Mouse (Mus musculus) neural tube, embryonic 12.5 days (tissue): ENCODE measurements around the gene Wdr24. TPM values are rescaled to one million over a fixed set of nuclear protein-coding genes. Genes with fewer than 3 reads are reported as not detected.

Experiments
- ATAC-seq: fragments of 200-750 bp; cut with Nextera tagmentation; 2 replicates; pipeline ENCODE4 v1.8.0; 2017; ENCODE audit warnings: low read depth, mild to moderate bottlenecking, moderate TSS enrichment, moderate library complexity; ENCODE audit not compliant: low FRiP score
- H3K27ac ChIP-seq: fragments of 300-500 bp; sonication (generic); 2 replicates; pipeline ENCODE4 v1.5.1; 2016
- H3K27me3 ChIP-seq: fragments of 300-500 bp; sonication (generic); replicated peaks from 2 replicates; pipeline ENCODE4 v1.6.1; 2016; ENCODE audit warnings: mild to moderate bottlenecking
- H3K36me3 ChIP-seq: fragments of 300-500 bp; sonication (generic); 2 replicates; pipeline ENCODE4 v1.6.1; 2016; ENCODE audit warnings: mild to moderate bottlenecking
- H3K4me1 ChIP-seq: fragments of 300-500 bp; sonication (generic); 2 replicates; pipeline ENCODE4 v1.6.1; 2016
- H3K4me2 ChIP-seq: fragments of 300-500 bp; sonication (generic); replicated peaks from 2 replicates; pipeline ENCODE4 v1.6.1; 2016; ENCODE audit warnings: mild to moderate bottlenecking
- H3K4me3 ChIP-seq: fragments of 300-500 bp; sonication (generic); 2 replicates; pipeline ENCODE4 v1.5.1; 2016
- H3K9ac ChIP-seq: fragments of 300-500 bp; sonication (generic); 2 replicates; pipeline ENCODE4 v1.6.1; 2016; ENCODE audit warnings: mild to moderate bottlenecking
- H3K9me3 ChIP-seq: fragments of 300-500 bp; sonication (generic); 2 replicates; pipeline ENCODE4 v1.6.1; 2016; ENCODE audit warnings: mild to moderate bottlenecking
- WGBS: fragments of 180-500 bp; shearing (Covaris S2); methylation state at CpG from one replicate; pipeline ENCODE4 v1.1.7; 2016; 5-methylcytosine and 5-hydroxymethylcytosine counted together
- polyA plus RNA-seq: library from polyadenylated mRNA; unstranded; fragments of >200 nt; fragmentation: Nextera tagmentation; extraction: Ambion mirVana; gene quantifications from 2 replicates; pipeline ENCODE4 v1.2.1, GENCODE M21; 2016

The Wdr24 gene
- 27.6 and 28.6 TPM in 2 replicates for polyA plus RNA-seq

DNA sequence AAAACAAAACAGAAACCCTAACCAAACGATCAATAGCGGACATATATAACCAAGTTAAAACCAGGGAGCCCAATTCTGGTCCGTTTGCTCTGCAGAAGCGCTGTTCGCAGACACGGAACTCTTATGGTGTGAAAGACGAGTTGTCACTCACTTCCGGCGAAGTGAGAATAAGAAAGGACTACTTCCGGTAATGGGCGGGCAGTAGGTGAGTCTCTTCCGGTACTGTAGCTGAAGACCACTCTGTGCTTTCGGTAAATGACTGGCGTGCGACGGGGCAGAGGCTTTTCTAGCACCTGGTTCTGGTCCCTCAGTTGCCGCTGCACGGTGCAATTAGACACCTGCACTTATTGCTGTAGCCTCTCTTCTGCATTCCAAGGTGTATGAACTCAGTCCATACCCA, at the start of gene Wdr24:
Gene Wdr24 (plus strand): TSS at position 176 of the 400 bp plus-strand sequence.
- Histone ChIP-seq H3K36me3 (peaks cover 34% of the 10 kb centered on the region), H3K4me3 (peak within 1 kb of the TSS; percentile 53), H3K4me1 (peaks cover 47% of the 10 kb centered on the region), H3K9me3 (no peaks in the 10 kb centered on the region), H3K9ac (peak within 1 kb of the TSS; percentile 73), H3K27ac (no peak within 1 kb of the TSS), H3K4me2 (peak within 1 kb of the TSS; percentile 82), H3K27me3 (peaks cover 23% of the 10 kb centered on the region)
- ATAC-seq = no peak
- under 1% methylated on average over 18 of the region's 18 CpGs for WGBS

DNA sequence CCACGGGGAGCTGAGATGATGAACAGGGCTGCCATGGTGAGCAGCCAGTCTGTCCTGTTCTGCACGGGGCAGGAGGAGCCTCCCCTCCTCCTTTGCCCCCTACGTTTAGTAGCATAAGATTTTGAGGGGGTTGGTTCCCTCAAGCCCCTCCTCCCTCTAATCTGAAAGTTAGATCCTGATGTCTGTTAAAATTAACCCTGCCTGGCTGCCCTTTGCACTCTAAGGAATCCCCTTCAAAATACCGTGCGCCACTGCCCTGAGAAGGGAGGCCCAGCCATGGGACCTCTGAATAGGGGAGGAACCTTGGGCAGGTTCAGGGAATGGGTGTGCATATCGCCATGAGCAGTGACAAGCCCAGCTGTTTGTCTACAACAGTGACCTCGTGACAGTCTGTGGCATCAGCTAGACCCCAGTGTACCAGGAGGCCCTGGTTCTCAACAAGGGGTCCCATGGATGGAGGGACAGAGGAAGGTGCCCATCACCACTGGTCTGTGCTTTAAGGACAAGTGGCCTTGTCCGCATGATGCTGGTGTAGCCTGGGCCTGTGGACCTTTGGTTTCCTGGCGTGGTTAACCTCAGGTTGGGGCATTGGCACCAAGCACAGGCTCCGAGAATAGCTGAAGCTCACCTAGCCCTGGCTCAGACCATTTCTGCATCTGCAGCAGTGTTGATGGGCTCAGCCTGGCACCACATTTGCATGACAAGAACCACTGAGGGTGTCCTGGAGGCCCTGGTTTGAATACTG, 47.9 kb upstream of the Wdr24 start:
- H3K9me3 ChIP-seq = no peaks in the 10 kb centered on the region
- H3K27ac ChIP-seq = no peak overlapping the region
- peaks cover 11% of the 10 kb centered on the region for H3K4me1 ChIP-seq
- no peak overlapping the region for H3K4me2 ChIP-seq
- WGBS = 86% methylated on average over 10 of the region's 10 CpGs
- H3K9ac ChIP-seq = no peak overlapping the region
- H3K4me3 ChIP-seq = no peak overlapping the region
- peaks cover 5% of the 10 kb centered on the region for H3K36me3 ChIP-seq
- no peaks in the 10 kb centered on the region for H3K27me3 ChIP-seq
- ATAC-seq = no peak

- no peak for ATAC-seq
- Histone ChIP-seq H3K27me3 (no peaks in the 10 kb centered on the region), H3K4me2 (no peak overlapping the region), H3K4me3 (no peak overlapping the region), H3K27ac (no peak overlapping the region), H3K9me3 (no peaks in the 10 kb centered on the region), H3K36me3 (peaks cover 30% of the 10 kb centered on the region), H3K9ac (no peak overlapping the region), H3K4me1 (peaks cover 14% of the 10 kb centered on the region)
- WGBS = 88% methylated on average over 5 of the region's 5 CpGs
Observed at GRCm38 (mm10) chr17:25777948-25778347, 45.5 kb upstream of the Wdr24 start.

GRCm38 (mm10) chr17:25781339-25781738, 42.1 kb upstream of the Wdr24 start:
- Histone ChIP-seq H3K4me2 (no peak overlapping the region), H3K4me1 (peaks cover 20% of the 10 kb centered on the region), H3K9ac (no peak overlapping the region), H3K9me3 (no peaks in the 10 kb centered on the region), H3K27ac (no peak overlapping the region), H3K4me3 (no peak overlapping the region), H3K36me3 (peaks cover 41% of the 10 kb centered on the region), H3K27me3 (no peaks in the 10 kb centered on the region)
- WGBS = 81% methylated on average over 6 of the region's 6 CpGs
- ATAC-seq = no peak

GRCm38 (mm10) chr17:25783086-25783485, 40.3 kb upstream of the Wdr24 start:
- no peaks in the 10 kb centered on the region for H3K9me3 ChIP-seq
- H3K27ac ChIP-seq = no peak overlapping the region
- H3K4me2 ChIP-seq = peak overlapping the region; percentile 78
- no peak overlapping the region for H3K9ac ChIP-seq
- H3K36me3 ChIP-seq = peaks cover 49% of the 10 kb centered on the region
- H3K4me3 ChIP-seq = no peak overlapping the region
- H3K27me3 ChIP-seq = no peaks in the 10 kb centered on the region
- peaks cover 20% of the 10 kb centered on the region for H3K4me1 ChIP-seq
- 82% methylated on average over 7 of the region's 7 CpGs for WGBS
- no peak for ATAC-seq

- Histone ChIP-seq H3K27ac (no peak overlapping the region), H3K4me3 (peak overlapping the region; percentile 58), H3K9me3 (no peaks in the 10 kb centered on the region), H3K27me3 (no peaks in the 10 kb centered on the region), H3K4me2 (peak overlapping the region; percentile 78), H3K9ac (peak overlapping the region; percentile 54), H3K4me1 (peaks cover 20% of the 10 kb centered on the region), H3K36me3 (peaks cover 56% of the 10 kb centered on the region)
- 85% methylated on average over 15 of the region's 15 CpGs for WGBS
- no peak for ATAC-seq
Observed at GRCm38 (mm10) chr17:25783861-25784574, 39.4 kb upstream of the Wdr24 start.

DNA sequence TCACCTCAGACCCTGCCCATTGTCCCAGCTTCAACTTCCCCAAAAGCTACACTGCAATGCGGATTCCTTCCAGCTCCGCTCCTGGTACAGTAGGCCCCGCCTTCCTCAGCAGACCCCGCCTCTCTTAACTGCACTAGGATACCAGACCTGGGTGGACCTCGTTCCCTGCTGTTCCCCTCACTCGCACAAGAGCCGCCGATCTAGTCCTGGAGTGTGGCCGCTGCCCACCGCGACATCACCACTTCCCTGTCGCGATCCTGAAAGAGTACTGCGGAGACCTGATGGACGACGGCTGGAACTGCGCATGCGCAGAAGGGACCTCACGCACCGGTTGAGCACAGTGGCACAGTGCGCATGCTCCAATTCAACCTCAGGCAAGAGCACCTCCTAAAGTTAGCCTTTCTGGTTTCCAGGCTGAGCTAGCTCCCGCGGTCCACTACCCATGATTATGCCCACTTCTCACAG, 38.1 kb upstream of the Wdr24 start, which contains the start of gene Haghl:
Gene Haghl (minus strand): TSS at position 393 of the 465 bp plus-strand sequence.
- ATAC-seq = peak; percentile 77
- Histone ChIP-seq H3K4me2 (peak within 1 kb of the TSS; percentile 78), H3K4me3 (peak within 1 kb of the TSS; percentile 58), H3K9ac (peak within 1 kb of the TSS; percentile 54), H3K27ac (peak within 1 kb of the TSS; percentile 74), H3K9me3 (no peaks in the 10 kb centered on the region), H3K27me3 (no peaks in the 10 kb centered on the region), H3K36me3 (peaks cover 61% of the 10 kb centered on the region), H3K4me1 (peaks cover 20% of the 10 kb centered on the region)
- under 1% methylated on average over 23 of the region's 23 CpGs for WGBS

DNA sequence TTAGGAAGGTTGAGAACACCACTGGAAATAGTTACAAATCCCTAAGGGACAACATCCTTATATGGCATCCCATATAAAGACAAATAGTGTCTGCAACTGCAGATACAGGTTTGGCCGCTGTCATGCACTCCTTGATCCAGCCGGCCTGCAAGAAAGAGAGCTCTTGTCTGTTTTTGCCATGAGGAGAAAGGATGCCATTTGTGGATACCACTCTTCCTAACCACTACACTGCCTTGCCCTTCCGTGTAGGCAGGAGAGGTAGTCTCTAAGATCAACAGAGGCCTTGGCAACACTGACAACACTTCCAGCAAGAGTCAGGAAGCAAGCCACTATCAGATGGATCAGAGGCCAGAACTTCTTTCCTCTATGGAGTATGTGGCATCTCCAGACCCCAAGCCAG, 37.1 kb upstream of the Wdr24 start, which contains the start of gene Ccdc78:
Gene Ccdc78 (plus strand): TSS at position 301 of the 400 bp plus-strand sequence.
- peaks cover 51% of the 10 kb centered on the region for H3K36me3 ChIP-seq
- ATAC-seq = no peak
- no peaks in the 10 kb centered on the region for H3K27me3 ChIP-seq
- H3K4me2 ChIP-seq = peak within 1 kb of the TSS; percentile 78
- peak within 1 kb of the TSS; percentile 54 for H3K9ac ChIP-seq
- peak within 1 kb of the TSS; percentile 74; the same call in 1 of the 2 replicates for H3K27ac ChIP-seq
- no peaks in the 10 kb centered on the region for H3K9me3 ChIP-seq
- peaks cover 30% of the 10 kb centered on the region for H3K4me1 ChIP-seq
- WGBS = 88% methylated on average over 3 of the region's 3 CpGs
- peak within 1 kb of the TSS; percentile 58 for H3K4me3 ChIP-seq

DNA sequence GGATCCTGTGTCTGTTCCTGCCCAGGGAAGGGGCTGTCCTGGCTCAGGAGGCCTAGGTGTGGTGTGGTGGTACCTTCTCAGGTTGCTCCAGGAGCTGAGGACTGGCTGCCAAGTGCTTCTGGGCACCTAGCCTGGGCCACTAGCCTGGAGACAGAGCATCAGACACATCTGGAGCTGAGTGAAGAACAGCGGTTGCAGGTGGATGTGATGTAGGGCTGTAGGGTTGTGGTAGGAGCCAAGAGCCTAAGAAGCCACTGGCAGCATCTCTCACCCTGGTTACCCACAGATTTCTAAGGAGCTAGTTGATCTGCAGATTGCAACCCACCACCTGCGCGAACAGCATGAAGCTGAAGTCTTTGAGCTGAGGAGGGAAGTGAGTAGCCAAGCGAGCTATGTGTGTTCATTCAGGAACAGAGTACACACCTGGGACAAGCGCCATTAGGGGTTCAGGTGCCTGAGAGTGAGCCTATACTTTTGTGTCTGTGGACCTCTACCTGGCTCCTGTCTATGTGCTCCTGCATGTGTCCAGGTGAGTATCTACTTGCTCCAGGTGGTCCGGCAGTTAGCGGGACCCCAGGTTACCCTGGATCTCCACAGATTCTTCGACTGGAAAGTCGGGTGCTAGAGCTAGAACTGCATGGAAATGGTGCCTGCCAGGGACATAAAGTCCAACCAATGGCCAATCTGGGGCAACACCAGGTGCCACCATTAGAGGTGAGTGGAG, 36.5 kb upstream of the Wdr24 start:
- Histone ChIP-seq H3K4me2 (no peak overlapping the region), H3K9me3 (no peaks in the 10 kb centered on the region), H3K4me3 (no peak overlapping the region), H3K27me3 (no peaks in the 10 kb centered on the region), H3K36me3 (peaks cover 44% of the 10 kb centered on the region), H3K27ac (no peak overlapping the region), H3K9ac (no peak overlapping the region), H3K4me1 (peaks cover 34% of the 10 kb centered on the region)
- no peak for ATAC-seq
- WGBS = 90% methylated on average over 9 of the region's 9 CpGs

DNA sequence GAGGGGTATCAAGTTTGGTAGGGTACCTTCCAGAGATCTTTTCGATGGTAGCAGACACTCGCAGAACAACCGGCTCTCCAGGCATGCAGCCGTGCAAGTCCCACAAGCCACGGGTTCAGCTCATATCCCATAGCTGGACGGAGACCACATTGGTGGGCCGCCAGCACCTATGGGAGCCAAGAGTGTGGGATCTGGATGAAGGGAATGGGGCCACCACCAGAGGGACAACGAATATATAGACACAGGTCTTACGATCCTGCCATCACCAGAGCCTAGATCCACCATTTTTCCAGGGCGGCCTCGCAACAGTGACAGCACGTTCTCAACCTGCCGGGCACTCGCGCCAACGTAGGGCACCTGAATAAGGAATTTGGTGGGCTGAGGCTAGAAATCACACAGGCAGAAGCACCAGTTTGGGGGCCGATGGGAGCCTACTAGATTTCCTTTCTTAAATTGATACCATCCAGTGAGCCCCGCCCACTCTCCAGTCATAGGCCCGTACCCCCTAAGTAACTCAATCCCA, 32.0 kb upstream of the Wdr24 start:
- Histone ChIP-seq H3K9ac (peak overlapping the region; percentile 79), H3K36me3 (peaks cover 23% of the 10 kb centered on the region), H3K9me3 (no peaks in the 10 kb centered on the region), H3K27me3 (no peaks in the 10 kb centered on the region), H3K4me2 (peak overlapping the region; percentile 95), H3K27ac (peak overlapping the region; percentile 79; the same call in 1 of the 2 replicates), H3K4me3 (peak overlapping the region; percentile 72), H3K4me1 (peaks cover 54% of the 10 kb centered on the region)
- ATAC-seq = no peak
- WGBS = 28% methylated on average over 19 of the region's 19 CpGs

GRCm38 (mm10) chr17:25791843-25792527, 31.4 kb upstream of the Wdr24 start:
- Histone ChIP-seq H3K9ac (peak overlapping the region; percentile 79), H3K27me3 (no peaks in the 10 kb centered on the region), H3K4me3 (peak overlapping the region; percentile 72), H3K4me2 (peak overlapping the region; percentile 95), H3K36me3 (peaks cover 23% of the 10 kb centered on the region), H3K9me3 (no peaks in the 10 kb centered on the region), H3K27ac (peak overlapping the region; percentile 79), H3K4me1 (peaks cover 56% of the 10 kb centered on the region)
- ATAC-seq = peak; percentile 32; the same call in 1 of the 2 replicates
- WGBS = under 1% methylated on average over 45 of the region's 45 CpGs
